Mouse (Mus musculus): ENCODE data around the gene Kctd11. TPM values are rescaled to one million over a fixed set of nuclear protein-coding genes. Genes with fewer than 3 reads are reported as not detected.

Kctd11 gene
- total and polyA plus RNA-seq, 3 experiments, result 2.3 to 2.9 (median 2.6) TPM

DNA sequence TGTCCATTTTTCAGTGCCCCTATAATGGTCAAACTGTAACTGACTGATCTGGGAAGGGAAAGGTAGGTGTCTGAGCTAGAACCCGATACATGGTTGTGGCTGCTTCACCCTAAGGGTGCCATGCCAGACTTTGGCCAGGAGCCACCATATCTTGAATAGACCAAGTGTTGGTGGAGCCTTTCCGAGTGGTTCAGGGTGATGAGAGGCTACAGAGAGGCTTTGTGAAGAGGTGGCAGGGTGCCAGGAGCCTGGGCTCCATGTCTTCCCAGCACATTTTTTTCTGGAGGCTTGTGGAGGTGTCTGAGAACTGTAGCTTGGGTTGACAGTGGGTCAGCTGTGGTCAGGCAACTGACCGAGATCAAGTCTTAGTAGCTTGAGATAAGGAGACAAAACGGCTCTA is 10.3 kb upstream of the Kctd11 start:
- no peak overlapping the region for H3K9ac ChIP-seq (ENCODE audit: low read depth, low read length)
- no peaks in the 10 kb centered on the region for H3K36me3 ChIP-seq (ENCODE audit: control insufficient read depth, insufficient read depth, low read length)
- no peak for DNase-seq
- TF ChIP-seq EP300 (IDR thresholded peaks at IDR 0.05; ENCODE audit: insufficient read depth, low read depth, low read length), result no peak
- TF ChIP-seq POLR2A (IDR thresholded peaks at IDR 0.05; ENCODE audit: insufficient read depth, low read depth, low read length), result no peak
- no peak for TF ChIP-seq CTCF (IDR thresholded peaks at IDR 0.05)
- H3K4me3 ChIP-seq, result no peak overlapping the region
- peaks cover 2% of the 10 kb centered on the region; the same call in 1 of the 2 replicates for H3K4me1 ChIP-seq (ENCODE audit: control insufficient read depth, insufficient read depth, low read length)
- 28% methylated on average over 4 of the region's 4 CpGs for WGBS
- intact Hi-C loops (cut with DNase I), result no loop called here
- H3K27me3 ChIP-seq (ENCODE audit: control insufficient read depth, insufficient read depth, low read length), result no peaks in the 10 kb centered on the region
- no peak overlapping the region for H3K27ac ChIP-seq
- no peaks in the 10 kb centered on the region for H3K79me2 ChIP-seq (replicated peaks; ENCODE audit: control insufficient read depth, insufficient read depth, low read length)

DNA sequence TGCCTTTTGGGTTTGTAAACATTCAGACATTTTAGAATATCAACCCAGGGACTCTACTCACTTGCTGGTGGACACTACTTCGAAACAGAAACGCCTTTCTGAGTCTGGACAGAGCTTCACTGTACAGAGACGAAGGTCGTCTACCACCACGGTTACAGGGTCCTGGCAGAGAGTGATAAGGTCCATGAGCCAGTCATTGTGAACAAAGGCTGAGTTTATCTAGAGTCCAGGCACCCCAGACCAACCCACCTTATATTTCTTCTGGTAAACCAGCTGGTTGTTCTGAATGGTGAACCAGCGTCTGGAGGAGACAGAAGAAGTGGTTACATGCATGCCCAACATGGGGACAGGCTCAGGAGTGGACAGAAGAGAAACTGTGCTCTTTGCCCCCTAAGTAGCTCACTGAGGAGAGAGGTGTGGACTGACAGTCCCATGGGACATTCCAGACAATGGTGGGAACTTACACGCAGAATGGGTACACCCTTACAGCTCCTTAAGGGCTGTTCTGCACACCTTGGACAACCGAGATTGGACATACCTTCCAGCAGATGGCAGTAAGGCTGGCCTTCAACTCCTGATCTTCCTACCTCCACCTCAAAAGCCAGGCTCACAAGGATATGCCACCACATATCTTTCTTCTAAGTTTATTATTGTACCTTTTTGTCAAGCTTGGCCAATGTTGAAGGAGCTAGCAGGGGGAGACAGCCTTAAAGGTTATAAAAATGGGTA is 5.9 kb upstream of the Kctd11 start:
- Histone ChIP-seq H3K4me3 (no peak overlapping the region), H3K79me2 (replicated peaks; ENCODE audit: control insufficient read depth, insufficient read depth, low read length) (no peaks in the 10 kb centered on the region), H3K27me3 (ENCODE audit: control insufficient read depth, insufficient read depth, low read length) (no peaks in the 10 kb centered on the region), H3K4me1 (ENCODE audit: control insufficient read depth, insufficient read depth, low read length) (peaks cover 3% of the 10 kb centered on the region), H3K36me3 (ENCODE audit: control insufficient read depth, insufficient read depth, low read length) (no peaks in the 10 kb centered on the region), H3K9ac (ENCODE audit: low read depth, low read length) (no peak overlapping the region), H3K27ac (peak overlapping the region; percentile 6; the same call in 1 of the 2 replicates)
- intact Hi-C loops (cut with DNase I), result no loop called here
- 44% methylated on average over 8 of the region's 8 CpGs for WGBS
- peak in 1 of 2 experiments; percentile 14 for DNase-seq
- TF ChIP-seq CTCF (IDR thresholded peaks at IDR 0.05) (peak; percentile 72), EP300 (IDR thresholded peaks at IDR 0.05; ENCODE audit: insufficient read depth, low read depth, low read length) (0 out of 2 replicates have a peak, but pooled peaks have one; percentile 29), POLR2A (IDR thresholded peaks at IDR 0.05; ENCODE audit: insufficient read depth, low read depth, low read length) (no peak)

DNA sequence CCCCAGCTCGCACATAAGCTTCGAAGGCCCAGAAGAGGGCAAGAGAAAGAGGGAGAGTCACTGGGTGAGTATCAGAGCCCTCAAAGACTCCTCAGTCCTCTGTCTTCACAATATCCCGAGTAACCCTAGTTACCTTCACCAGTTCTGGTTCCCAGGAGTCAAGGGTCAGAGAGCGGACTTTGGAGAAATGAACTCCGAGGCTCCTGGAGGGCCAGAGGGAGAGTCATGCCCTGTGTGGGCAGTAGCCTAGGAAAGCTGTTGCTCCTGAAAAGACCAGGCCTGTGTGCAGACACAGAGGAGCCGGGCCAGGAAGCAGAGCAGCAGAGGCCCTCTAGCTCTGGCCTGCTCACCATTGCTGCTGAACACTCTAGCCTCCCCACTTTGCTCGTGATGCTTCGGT is 3.5 kb upstream of the Kctd11 start:
- H3K27ac ChIP-seq, result peak overlapping the region; percentile 67
- H3K4me1 ChIP-seq (ENCODE audit: control insufficient read depth, insufficient read depth, low read length), result peaks cover 5% of the 10 kb centered on the region
- no peak for DNase-seq
- H3K9ac ChIP-seq (ENCODE audit: low read depth, low read length), result peak overlapping the region; percentile 44
- TF ChIP-seq CTCF (IDR thresholded peaks at IDR 0.05), result no peak
- TF ChIP-seq EP300 (IDR thresholded peaks at IDR 0.05; ENCODE audit: insufficient read depth, low read depth, low read length), result no peak
- TF ChIP-seq POLR2A (IDR thresholded peaks at IDR 0.05; ENCODE audit: insufficient read depth, low read depth, low read length), result no peak
- H3K4me3 ChIP-seq, result peak overlapping the region; percentile 28; the same call in 1 of the 2 replicates
- H3K27me3 ChIP-seq (ENCODE audit: control insufficient read depth, insufficient read depth, low read length), result no peaks in the 10 kb centered on the region
- H3K79me2 ChIP-seq (replicated peaks; ENCODE audit: control insufficient read depth, insufficient read depth, low read length), result no peaks in the 10 kb centered on the region
- WGBS, result 57% methylated on average over 8 of the region's 8 CpGs
- no peaks in the 10 kb centered on the region for H3K36me3 ChIP-seq (ENCODE audit: control insufficient read depth, insufficient read depth, low read length)
- intact Hi-C loops (cut with DNase I), result no loop called here

DNA sequence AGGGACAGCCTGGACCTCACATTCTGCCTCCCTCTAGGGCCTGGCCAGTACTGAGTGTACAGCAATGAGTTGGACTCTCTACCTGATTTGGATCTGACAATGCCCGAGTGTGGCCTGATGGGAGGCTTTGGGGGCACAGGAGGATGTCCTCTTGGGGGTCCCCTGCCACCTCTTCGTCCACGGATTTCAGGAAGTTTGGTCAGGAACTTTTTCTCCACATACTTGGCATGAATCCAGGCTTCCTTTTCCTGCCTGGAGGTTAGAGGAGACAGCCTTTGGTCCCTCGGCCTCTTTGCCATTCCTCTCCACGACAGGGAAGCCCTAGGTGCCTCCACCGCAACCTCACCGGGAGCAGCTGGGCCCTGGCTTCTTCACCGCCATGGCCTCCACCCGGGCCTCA is 3.0 kb upstream of the Kctd11 start:
- H3K9ac ChIP-seq (ENCODE audit: low read depth, low read length), result peak overlapping the region; percentile 44
- WGBS, result 41% methylated on average over 9 of the region's 9 CpGs
- H3K4me1 ChIP-seq (ENCODE audit: control insufficient read depth, insufficient read depth, low read length), result peaks cover 5% of the 10 kb centered on the region

DNA sequence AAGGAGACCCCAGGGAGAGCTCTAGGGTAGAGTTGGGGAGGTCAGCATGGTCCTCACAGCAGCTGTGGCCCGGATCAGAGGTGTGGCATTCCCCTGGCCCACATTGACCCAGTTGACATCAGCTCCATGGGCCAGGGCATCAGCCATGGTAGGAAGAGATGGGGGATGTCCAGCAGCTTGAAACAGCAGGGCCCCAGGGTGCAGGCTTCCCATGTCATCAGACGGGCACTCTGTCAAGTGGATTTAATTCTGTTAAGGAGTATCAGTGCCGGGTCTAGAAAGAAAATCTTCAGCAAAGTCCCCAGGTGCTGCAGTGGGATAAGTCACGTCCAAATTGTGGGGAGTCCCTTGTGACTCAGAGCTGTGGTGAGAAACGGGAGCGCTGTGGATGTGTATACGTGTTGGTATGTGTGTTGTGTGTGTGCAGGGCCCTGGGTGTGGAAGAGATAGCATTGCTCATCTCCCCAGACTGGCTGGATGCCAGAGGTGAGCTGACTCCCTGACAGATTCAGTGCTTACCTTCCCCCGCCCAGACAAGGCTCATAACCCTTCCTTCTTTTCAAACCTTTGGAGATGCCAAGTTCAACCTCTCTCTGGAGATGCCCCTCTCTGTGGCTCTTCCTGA is 2.4 kb upstream of the Kctd11 start:
- no peaks in the 10 kb centered on the region for H3K79me2 ChIP-seq (replicated peaks; ENCODE audit: control insufficient read depth, insufficient read depth, low read length)
- H3K27ac ChIP-seq, result peak overlapping the region; percentile 67
- H3K4me1 ChIP-seq (ENCODE audit: control insufficient read depth, insufficient read depth, low read length), result peaks cover 5% of the 10 kb centered on the region
- WGBS, result 81% methylated on average over 8 of the region's 8 CpGs
- intact Hi-C loops (cut with DNase I), result no loop called here
- no peak overlapping the region for H3K9ac ChIP-seq (ENCODE audit: low read depth, low read length)
- no peaks in the 10 kb centered on the region for H3K36me3 ChIP-seq (ENCODE audit: control insufficient read depth, insufficient read depth, low read length)
- H3K4me3 ChIP-seq, result no peak overlapping the region
- DNase-seq, result peak in 1 of 2 experiments; percentile 14
- TF ChIP-seq CTCF (IDR thresholded peaks at IDR 0.05) (no peak), EP300 (IDR thresholded peaks at IDR 0.05; ENCODE audit: insufficient read depth, low read depth, low read length) (no peak), POLR2A (IDR thresholded peaks at IDR 0.05; ENCODE audit: insufficient read depth, low read depth, low read length) (no peak)
- H3K27me3 ChIP-seq (ENCODE audit: control insufficient read depth, insufficient read depth, low read length), result no peaks in the 10 kb centered on the region

More for the DNA sequence above, 3.0 kb upstream of the Kctd11 start:
- H3K36me3 ChIP-seq (ENCODE audit: control insufficient read depth, insufficient read depth, low read length), result no peaks in the 10 kb centered on the region
- no peaks in the 10 kb centered on the region for H3K27me3 ChIP-seq (ENCODE audit: control insufficient read depth, insufficient read depth, low read length)
- H3K4me3 ChIP-seq, result peak overlapping the region; percentile 28; the same call in 1 of the 2 replicates
- peak in 1 of 2 experiments; percentile 11 for DNase-seq
- no peaks in the 10 kb centered on the region for H3K79me2 ChIP-seq (replicated peaks; ENCODE audit: control insufficient read depth, insufficient read depth, low read length)
- no peak for TF ChIP-seq CTCF (IDR thresholded peaks at IDR 0.05)
- TF ChIP-seq EP300 (IDR thresholded peaks at IDR 0.05; ENCODE audit: insufficient read depth, low read depth, low read length), result no peak
- 0 out of 2 replicates have a peak, but pooled peaks have one; percentile 27 for TF ChIP-seq POLR2A (IDR thresholded peaks at IDR 0.05; ENCODE audit: insufficient read depth, low read depth, low read length)
- peak overlapping the region; percentile 67 for H3K27ac ChIP-seq
- intact Hi-C loops (cut with DNase I), result no loop called here

DNA sequence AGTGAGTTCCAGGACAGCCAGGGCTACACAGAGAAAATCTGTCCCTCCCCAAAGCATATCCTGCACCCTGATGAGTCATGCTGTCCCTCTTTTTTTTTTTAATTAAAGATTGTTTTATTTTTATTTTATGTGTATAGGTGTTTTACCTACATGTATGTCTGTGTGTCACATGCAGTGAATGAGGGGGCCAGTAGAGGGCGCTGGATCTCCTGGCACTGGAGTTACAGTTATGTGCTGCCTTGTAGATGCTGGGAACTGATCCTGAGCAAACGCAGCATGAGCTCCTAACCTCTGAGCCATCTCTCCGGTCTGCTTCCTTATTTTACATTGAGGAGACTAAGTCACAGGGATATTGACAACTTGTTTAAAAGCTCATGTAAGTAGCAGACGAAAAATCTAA is 1.9 kb upstream of the Kctd11 start:
- TF ChIP-seq EP300 (IDR thresholded peaks at IDR 0.05; ENCODE audit: insufficient read depth, low read depth, low read length), result no peak
- peak; percentile 65 for TF ChIP-seq CTCF (IDR thresholded peaks at IDR 0.05)
- no peak for TF ChIP-seq POLR2A (IDR thresholded peaks at IDR 0.05; ENCODE audit: insufficient read depth, low read depth, low read length)
- H3K9ac ChIP-seq (ENCODE audit: low read depth, low read length), result no peak overlapping the region
- 72% methylated on average over 4 of the region's 4 CpGs for WGBS
- no peaks in the 10 kb centered on the region for H3K79me2 ChIP-seq (replicated peaks; ENCODE audit: control insufficient read depth, insufficient read depth, low read length)
- peaks cover 5% of the 10 kb centered on the region for H3K4me1 ChIP-seq (ENCODE audit: control insufficient read depth, insufficient read depth, low read length)
- no peak for DNase-seq
- intact Hi-C loops (cut with DNase I), result no loop called here
- H3K27ac ChIP-seq, result no peak overlapping the region
- H3K4me3 ChIP-seq, result no peak overlapping the region
- H3K27me3 ChIP-seq (ENCODE audit: control insufficient read depth, insufficient read depth, low read length), result no peaks in the 10 kb centered on the region
- H3K36me3 ChIP-seq (ENCODE audit: control insufficient read depth, insufficient read depth, low read length), result no peaks in the 10 kb centered on the region
